Mouse (Mus musculus) intestine, postnatal 0 days (tissue): ENCODE results near the gene Mmp25. TPM values are rescaled to one million over a fixed set of nuclear protein-coding genes. Genes with fewer than 3 reads are reported as not detected.
A peak's percentile ranks its signal among the peaks of the same experiment; 100 is the strongest.

Experiments used
- ATAC-seq: fragments of 200-750 bp; cut with Nextera tagmentation; 2 replicates; pipeline ENCODE4 v1.8.0; 2017; ENCODE audit warnings: mild to moderate bottlenecking, moderate TSS enrichment, moderate library complexity
- H3K27ac ChIP-seq: fragments of 300-500 bp; sonication (generic); 2 replicates; pipeline ENCODE4 v1.5.1; 2014; ENCODE audit warnings: mild to moderate bottlenecking, low read depth, low read length, moderate library complexity
- H3K27me3 ChIP-seq: fragments of 300-500 bp; sonication (generic); replicated peaks from 2 replicates; pipeline ENCODE4 v1.6.1; 2014; ENCODE audit warnings: low read length, mixed read lengths; ENCODE audit not compliant: control insufficient read depth, insufficient read depth
- H3K36me3 ChIP-seq: fragments of 300-500 bp; sonication (generic); 2 replicates; pipeline ENCODE4 v1.6.1; 2014; ENCODE audit warnings: mild to moderate bottlenecking, moderate library complexity; ENCODE audit not compliant: control insufficient read depth, insufficient read depth
- H3K4me1 ChIP-seq: fragments of 300-500 bp; sonication (generic); replicated peaks from 2 replicates; pipeline ENCODE4 v1.6.1; 2014; ENCODE audit warnings: antibody characterized with exemption, low read length, mixed read lengths; ENCODE audit not compliant: control insufficient read depth, insufficient read depth
- H3K4me2 ChIP-seq: fragments of 300-500 bp; sonication (generic); replicated peaks from 2 replicates; pipeline ENCODE4 v1.6.1; 2014; ENCODE audit warnings: low read depth, mild to moderate bottlenecking, moderate library complexity
- H3K4me3 ChIP-seq: fragments of 300-500 bp; sonication (generic); 2 replicates; pipeline ENCODE4 v1.5.1; 2014; ENCODE audit warnings: low read depth, low read length
- H3K9ac ChIP-seq: fragments of 300-500 bp; sonication (generic); 2 replicates; pipeline ENCODE4 v1.6.1; 2014; ENCODE audit warnings: mild to moderate bottlenecking, low read depth, low read length
- H3K9me3 ChIP-seq: fragments of 300-500 bp; sonication (generic); 2 replicates; pipeline ENCODE4 v1.6.1; 2016; ENCODE audit warnings: mixed run types; ENCODE audit not compliant: control insufficient read depth
- CTCF ChIP-seq: sonication (generic); IDR thresholded peaks from 2 replicates; pipeline ENCODE4 v1.5.1; 2016; ENCODE audit warnings: low read depth, mild to moderate bottlenecking, control low read depth, antibody characterized with exemption, moderate library complexity
- WGBS: fragments of 180-500 bp; shearing (Covaris S2); extraction: QIAGEN DNeasy Blood & Tissue Kit; methylation state at CpG from one replicate; pipeline ENCODE4 v1.1.7; 2014; 5-methylcytosine and 5-hydroxymethylcytosine counted together
- polyA plus RNA-seq: library from polyadenylated mRNA; unstranded; fragments of >200 nt; fragmentation: Nextera tagmentation; extraction: Ambion mirVana; gene quantifications from 2 replicates; pipeline ENCODE4 v1.2.1, GENCODE M21; 2015

The Mmp25 gene
- polyA plus RNA-seq, 1 experiment from 2014 or later = 0.13 TPM

- Histone ChIP-seq H3K4me3 (no peak overlapping the region), H3K27ac (no peak overlapping the region), H3K36me3 (no peaks in the 10 kb centered on the region), H3K9ac (no peak overlapping the region), H3K9me3 (no peaks in the 10 kb centered on the region), H3K27me3 (no peaks in the 10 kb centered on the region), H3K4me2 (no peak overlapping the region), H3K4me1 (no peaks in the 10 kb centered on the region)
- TF ChIP-seq CTCF = no peak
- WGBS = 64% methylated on average over 2 of the region's 2 CpGs
- no peak for ATAC-seq
These were observed 9.3 kb upstream of the Mmp25 start for GRCm38 (mm10) chr17:23654410-23654809.

GRCm38 (mm10) chr17:23654001-23654400, 8.9 kb upstream of the Mmp25 start:
- Histone ChIP-seq H3K9me3 (no peaks in the 10 kb centered on the region), H3K4me2 (no peak overlapping the region), H3K4me1 (no peaks in the 10 kb centered on the region), H3K9ac (no peak overlapping the region), H3K4me3 (no peak overlapping the region), H3K27me3 (no peaks in the 10 kb centered on the region), H3K36me3 (no peaks in the 10 kb centered on the region), H3K27ac (no peak overlapping the region)
- TF ChIP-seq CTCF = no peak
- no peak for ATAC-seq
- 38% methylated on average over 6 of the region's 6 CpGs for WGBS

- no peak overlapping the region for H3K4me2 ChIP-seq
- no peak overlapping the region for H3K27ac ChIP-seq
- no peaks in the 10 kb centered on the region for H3K36me3 ChIP-seq
- H3K9ac ChIP-seq = no peak overlapping the region
- 73% methylated on average over 2 of the region's 2 CpGs for WGBS
- no peaks in the 10 kb centered on the region for H3K4me1 ChIP-seq
- no peak overlapping the region for H3K4me3 ChIP-seq
- no peaks in the 10 kb centered on the region for H3K27me3 ChIP-seq
- H3K9me3 ChIP-seq = no peaks in the 10 kb centered on the region
- TF ChIP-seq CTCF = 0 out of 2 replicates have a peak, but pooled peaks have one; percentile 13
- ATAC-seq = no peak
These were observed 8.2 kb upstream of the Mmp25 start for GRCm38 (mm10) chr17:23653324-23653723.

- Histone ChIP-seq H3K4me1 (no peaks in the 10 kb centered on the region), H3K4me2 (no peak overlapping the region), H3K36me3 (no peaks in the 10 kb centered on the region), H3K27me3 (no peaks in the 10 kb centered on the region), H3K4me3 (no peak overlapping the region), H3K9ac (no peak overlapping the region), H3K9me3 (no peaks in the 10 kb centered on the region), H3K27ac (no peak overlapping the region)
- no peak for TF ChIP-seq CTCF
- no peak for ATAC-seq
- WGBS = 79% methylated on average over 6 of the region's 6 CpGs
These were observed 6.3 kb upstream of the Mmp25 start for GRCm38 (mm10) chr17:23651363-23651762.

GRCm38 (mm10) chr17:23645894-23646293, 817 bp upstream of the Mmp25 start:
- Histone ChIP-seq H3K36me3 (no peaks in the 10 kb centered on the region), H3K4me1 (no peaks in the 10 kb centered on the region), H3K4me2 (no peak overlapping the region), H3K4me3 (no peak overlapping the region), H3K9me3 (no peaks in the 10 kb centered on the region), H3K9ac (no peak overlapping the region), H3K27ac (no peak overlapping the region), H3K27me3 (peaks cover 10% of the 10 kb centered on the region; the same call in 1 of the 2 replicates)
- TF ChIP-seq CTCF = no peak
- WGBS = 48% methylated on average over 10 of the region's 10 CpGs
- ATAC-seq = no peak

GRCm38 (mm10) chr17:23631241-23631640, 13.8 kb downstream of the Mmp25 start:
- Histone ChIP-seq H3K27ac (no peak overlapping the region), H3K4me3 (no peak overlapping the region), H3K4me1 (no peaks in the 10 kb centered on the region), H3K27me3 (no peaks in the 10 kb centered on the region), H3K36me3 (no peaks in the 10 kb centered on the region), H3K4me2 (no peak overlapping the region), H3K9me3 (no peaks in the 10 kb centered on the region), H3K9ac (no peak overlapping the region)
- no peak for ATAC-seq
- no peak for TF ChIP-seq CTCF
- 78% methylated on average over 8 of the region's 8 CpGs for WGBS
